Mouse (Mus musculus): ENCODE results near the gene C1ql4.

- TF ChIP-seq CTCF (IDR thresholded peaks at IDR 0.05) (no peak), EP300 (IDR thresholded peaks at IDR 0.05) (peak; percentile 55; the same call in 1 of the 2 replicates)
Measured at GRCm38 (mm10) chr15:99036249-99036905, 51.2 kb downstream of the C1ql4 start.

Data from lung, postnatal 0 days (tissue).